ENCODE assay signal across 8 mouse cellular contexts in genomic region chr5:140646171-140646570, GRCm38 (mm10). TPM values are rescaled to one million over a fixed set of nuclear protein-coding genes. Genes with fewer than 3 reads are reported as not detected.
A peak's percentile ranks its signal among the peaks of the same experiment; 100 is the strongest.
DNase-seq lines count a peak whose midpoint lies in the region; ATAC-seq lines count a peak whose summit lies in the region.

No protein-coding gene starts in this region.

- H3K4me2 ChIP-seq in kidney, embryonic 14.5 days (replicated peaks; ENCODE audit: low read depth, low read length), result peak overlapping the region; percentile 95; the same call in 1 of the 2 replicates
- H3K4me2 ChIP-seq in embryonic facial prominence, embryonic 15.5 days (replicated peaks), result peak overlapping the region; percentile 88
- H3K4me2 ChIP-seq in hindbrain, embryonic 15.5 days, result peak overlapping the region; percentile 83
- peak overlapping the region; percentile 100 for H3K4me2 ChIP-seq in midbrain, embryonic 14.5 days (ENCODE audit: low read length)

- 92% methylated on average over 6 of the region's 6 CpGs for WGBS in kidney, embryonic 14.5 days
- 85% methylated on average over 6 of the region's 6 CpGs for WGBS in embryonic facial prominence, embryonic 15.5 days
- 71% methylated on average over 6 of the region's 6 CpGs for WGBS in hindbrain, embryonic 15.5 days
- 87% methylated on average over 6 of the region's 6 CpGs for WGBS in midbrain, embryonic 14.5 days

- no peaks in the 10 kb centered on the region for H3K27me3 ChIP-seq in kidney, embryonic 14.5 days (ENCODE audit: control insufficient read depth, insufficient read depth, low read length)
- H3K27me3 ChIP-seq in embryonic facial prominence, embryonic 15.5 days, result no peaks in the 10 kb centered on the region
- H3K27me3 ChIP-seq in hindbrain, embryonic 15.5 days, result no peaks in the 10 kb centered on the region
- no peaks in the 10 kb centered on the region for H3K27me3 ChIP-seq in midbrain, embryonic 14.5 days (ENCODE audit: control insufficient read depth, insufficient read depth, low read length)

- H3K9ac ChIP-seq in kidney, embryonic 14.5 days (ENCODE audit: low read depth, low read length), result 0 out of 2 replicates have a peak overlapping the region, but pooled peaks have one; percentile 31
- 0 out of 2 replicates have a peak overlapping the region, but pooled peaks have one; percentile 12 for H3K9ac ChIP-seq in embryonic facial prominence, embryonic 15.5 days
- peak overlapping the region; percentile 100 for H3K9ac ChIP-seq in hindbrain, embryonic 15.5 days
- H3K9ac ChIP-seq in midbrain, embryonic 14.5 days (replicated peaks; ENCODE audit: low read length), result peak overlapping the region; percentile 100

- H3K4me3 ChIP-seq in kidney, embryonic 14.5 days (ENCODE audit: low read length), result 0 out of 2 replicates have a peak overlapping the region, but pooled peaks have one; percentile 97
- peak overlapping the region; percentile 98; the same call in 1 of the 2 replicates for H3K4me3 ChIP-seq in embryonic facial prominence, embryonic 15.5 days (replicated peaks)
- H3K4me3 ChIP-seq in hindbrain, embryonic 15.5 days, result peak overlapping the region; percentile 96
- peak overlapping the region; percentile 99 for H3K4me3 ChIP-seq in midbrain, embryonic 14.5 days (replicated peaks; ENCODE audit: low read depth, low read length)

- peaks cover 17% of the 10 kb centered on the region; the same call in 1 of the 2 replicates for H3K36me3 ChIP-seq in kidney, embryonic 14.5 days (ENCODE audit: control insufficient read depth, insufficient read depth, low read length)
- H3K36me3 ChIP-seq in embryonic facial prominence, embryonic 15.5 days, result peaks cover 13% of the 10 kb centered on the region; the same call in 1 of the 2 replicates
- no peaks in the 10 kb centered on the region; the same call in 1 of the 2 replicates for H3K36me3 ChIP-seq in hindbrain, embryonic 15.5 days
- H3K36me3 ChIP-seq in midbrain, embryonic 14.5 days (ENCODE audit: control insufficient read depth, insufficient read depth, low read length), result peaks cover 20% of the 10 kb centered on the region

- no peak for DNase-seq in kidney, adult 8-10 months
- DNase-seq in midbrain, embryonic 14.5 days, result no peak
- no peak for DNase-seq in urinary bladder, postnatal 4 days (ENCODE audit: low spot score in 2 of 2)
- DNase-seq in lung, postnatal 4 days, result no peak
- DNase-seq in kidney, postnatal 36 days, result no peak

- H3K9me3 ChIP-seq in kidney, embryonic 14.5 days (ENCODE audit: control insufficient read depth, low read length), result no peaks in the 10 kb centered on the region
- H3K9me3 ChIP-seq in embryonic facial prominence, embryonic 15.5 days (replicated peaks), result no peaks in the 10 kb centered on the region
- H3K9me3 ChIP-seq in hindbrain, embryonic 15.5 days, result no peaks in the 10 kb centered on the region
- H3K9me3 ChIP-seq in midbrain, embryonic 14.5 days (ENCODE audit: control insufficient read depth, low read length), result no peaks in the 10 kb centered on the region

- no peak overlapping the region for H3K27ac ChIP-seq in kidney, embryonic 14.5 days (ENCODE audit: low read depth, low read length)
- H3K27ac ChIP-seq in embryonic facial prominence, embryonic 15.5 days (replicated peaks), result no peak overlapping the region
- H3K27ac ChIP-seq in hindbrain, embryonic 15.5 days (replicated peaks), result peak overlapping the region; percentile 95
- peak overlapping the region; percentile 96 for H3K27ac ChIP-seq in midbrain, embryonic 14.5 days (replicated peaks; ENCODE audit: low read depth, low read length)

- H3K4me1 ChIP-seq in kidney, embryonic 14.5 days (ENCODE audit: control insufficient read depth, insufficient read depth, low read length), result peaks cover 48% of the 10 kb centered on the region
- peaks cover 72% of the 10 kb centered on the region for H3K4me1 ChIP-seq in embryonic facial prominence, embryonic 15.5 days
- H3K4me1 ChIP-seq in hindbrain, embryonic 15.5 days (replicated peaks), result peaks cover 76% of the 10 kb centered on the region
- H3K4me1 ChIP-seq in midbrain, embryonic 14.5 days (ENCODE audit: control insufficient read depth, insufficient read depth, low read length), result peaks cover 49% of the 10 kb centered on the region

- ATAC-seq in kidney, embryonic 14.5 days (ENCODE audit: low FRiP score, low TSS enrichment), result no peak
- no peak for ATAC-seq in embryonic facial prominence, embryonic 15.5 days (ENCODE audit: insufficient number of reproducible peaks, low FRiP score, low TSS enrichment, low read depth)
- no peak for ATAC-seq in hindbrain, embryonic 15.5 days (ENCODE audit: low FRiP score, low read depth)
- ATAC-seq in midbrain, embryonic 14.5 days (ENCODE audit: low FRiP score, low TSS enrichment), result no peak

RNA-seq across cellular contexts. Expression of gene Ttyh3, which starts 2.7 kb away (rescaled TPM):
- 40.0 and 48.5 TPM in 2 replicates for polyA plus RNA-seq in kidney, embryonic 14.5 days (2014; fragmentation: Nextera tagmentation; extraction: Ambion mirVana)
- polyA plus RNA-seq in embryonic facial prominence, embryonic 15.5 days (2015; fragmentation: Nextera tagmentation; extraction: Ambion mirVana), result 42.3 and 43.7 TPM in 2 replicates
- 84.6 and 85.2 TPM in 2 replicates for polyA plus RNA-seq in hindbrain, embryonic 15.5 days (2015; fragmentation: Nextera tagmentation; extraction: Ambion mirVana)
- polyA plus RNA-seq in midbrain, embryonic 14.5 days (2014; fragmentation: Nextera tagmentation; extraction: Ambion mirVana), result 72.1 and 86.7 TPM in 2 replicates

RNA-seq across cellular contexts. Expression of gene Lfng, which starts 39.1 kb away (rescaled TPM):
- polyA plus RNA-seq in kidney, embryonic 14.5 days (2014; fragmentation: Nextera tagmentation; extraction: Ambion mirVana), result 32.2 and 39.0 TPM in 2 replicates
- 31.8 and 36.0 TPM in 2 replicates for polyA plus RNA-seq in embryonic facial prominence, embryonic 15.5 days (2015; fragmentation: Nextera tagmentation; extraction: Ambion mirVana)
- polyA plus RNA-seq in hindbrain, embryonic 15.5 days (2015; fragmentation: Nextera tagmentation; extraction: Ambion mirVana), result 28.4 and 28.8 TPM in 2 replicates
- 20.5 and 25.2 TPM in 2 replicates for polyA plus RNA-seq in midbrain, embryonic 14.5 days (2014; fragmentation: Nextera tagmentation; extraction: Ambion mirVana)

RNA-seq across cellular contexts. Expression of gene Iqce, which starts 56.0 kb away (rescaled TPM):
- 19.4 and 26.8 TPM in 2 replicates for polyA plus RNA-seq in kidney, embryonic 14.5 days (2014; fragmentation: Nextera tagmentation; extraction: Ambion mirVana)
- 24.6 and 28.2 TPM in 2 replicates for polyA plus RNA-seq in embryonic facial prominence, embryonic 15.5 days (2015; fragmentation: Nextera tagmentation; extraction: Ambion mirVana)
- 26.0 and 29.4 TPM in 2 replicates for polyA plus RNA-seq in hindbrain, embryonic 15.5 days (2015; fragmentation: Nextera tagmentation; extraction: Ambion mirVana)
- 22.9 and 25.0 TPM in 2 replicates for polyA plus RNA-seq in midbrain, embryonic 14.5 days (2014; fragmentation: Nextera tagmentation; extraction: Ambion mirVana)

RNA-seq across cellular contexts. Expression of gene Brat1, which starts 58.6 kb away (rescaled TPM):
- 12.0 and 14.6 TPM in 2 replicates for polyA plus RNA-seq in kidney, embryonic 14.5 days (2014; fragmentation: Nextera tagmentation; extraction: Ambion mirVana)
- 24.2 and 26.0 TPM in 2 replicates for polyA plus RNA-seq in embryonic facial prominence, embryonic 15.5 days (2015; fragmentation: Nextera tagmentation; extraction: Ambion mirVana)
- polyA plus RNA-seq in hindbrain, embryonic 15.5 days (2015; fragmentation: Nextera tagmentation; extraction: Ambion mirVana), result 24.9 TPM in 2 replicates
- 18.3 and 19.0 TPM in 2 replicates for polyA plus RNA-seq in midbrain, embryonic 14.5 days (2014; fragmentation: Nextera tagmentation; extraction: Ambion mirVana)

Comparison
In these comparisons a context has a peak if more than half of its experiments do, and no peak if none do; other contexts are left out.
1. H3K27ac ChIP-seq: peak in hindbrain, embryonic 15.5 days (single experiment) and midbrain, embryonic 14.5 days (single experiment); none in kidney, embryonic 14.5 days (single experiment) and embryonic facial prominence, embryonic 15.5 days (single experiment).
2. H3K9ac ChIP-seq: peak in every context shown above with its lines; median percentile 100 in hindbrain, embryonic 15.5 days; 100 in midbrain, embryonic 14.5 days; 31 in kidney, embryonic 14.5 days; 12 in embryonic facial prominence, embryonic 15.5 days.
3. Peak in every context shown above with its lines, with median percentiles within 50 percentile points of each other: H3K4me2 ChIP-seq and H3K4me3 ChIP-seq.